Mouse (Mus musculus): ENCODE measurements at regions not wholly inside any gene's neighbourhood (a gene's known extent, or its start where the extent isn't known, plus 50 kb on each side); places are given as distances from the start of the nearest gene placed in this dataset.

GRCm38 (mm10) chr17:84028157-84028970 is 159.4 kb downstream of the Zfp36l2 start:
- DNase-seq (ENCODE audit: low spot score) = peak; percentile 81

GRCm38 (mm10) chr17:84027275-84027674 is 160.5 kb downstream of the Zfp36l2 start:
- DNase-seq (ENCODE audit: low spot score) = no peak

- DNase-seq (ENCODE audit: low spot score) = peak; percentile 91
Measured at GRCm38 (mm10) chr17:84026110-84026509, 161.6 kb downstream of the Zfp36l2 start.

GRCm38 (mm10) chr17:84022358-84022757 is 165.4 kb downstream of the Zfp36l2 start:
- no peak for DNase-seq (ENCODE audit: low spot score)

GRCm38 (mm10) chr17:84018817-84019216 is 168.9 kb downstream of the Zfp36l2 start:
- no peak for DNase-seq (ENCODE audit: low spot score)

- no peak for DNase-seq (ENCODE audit: low spot score)
Measured at GRCm38 (mm10) chr17:84017891-84018290, 169.9 kb downstream of the Zfp36l2 start.

- DNase-seq (ENCODE audit: low spot score) = peak; percentile 50
Measured at GRCm38 (mm10) chr17:84014287-84015039, 166.7 kb upstream of the Haao start.

GRCm38 (mm10) chr17:84010492-84011060 is 162.8 kb upstream of the Haao start:
- no peak for DNase-seq (ENCODE audit: low spot score)

- no peak for DNase-seq (ENCODE audit: low spot score)
Measured at GRCm38 (mm10) chr17:84009966-84010365, 162.2 kb upstream of the Haao start.

GRCm38 (mm10) chr17:84009194-84009593 is 161.4 kb upstream of the Haao start:
- DNase-seq (ENCODE audit: low spot score) = no peak

GRCm38 (mm10) chr17:84008682-84009052 is 160.9 kb upstream of the Haao start:
- DNase-seq (ENCODE audit: low spot score) = no peak

- no peak for DNase-seq (ENCODE audit: low spot score)
Measured at GRCm38 (mm10) chr17:84008035-84008681, 160.4 kb upstream of the Haao start.

- no peak for DNase-seq (ENCODE audit: low spot score)
Measured at GRCm38 (mm10) chr17:84006748-84007147, 159.0 kb upstream of the Haao start.

- no peak for DNase-seq (ENCODE audit: low spot score)
Measured at GRCm38 (mm10) chr17:84004237-84004636, 156.5 kb upstream of the Haao start.

GRCm38 (mm10) chr17:84003489-84004234 is 155.9 kb upstream of the Haao start:
- DNase-seq (ENCODE audit: low spot score) = no peak

- no peak for DNase-seq (ENCODE audit: low spot score)
Measured at GRCm38 (mm10) chr17:84002939-84003338, 155.2 kb upstream of the Haao start.

- no peak for DNase-seq (ENCODE audit: low spot score)
Measured at GRCm38 (mm10) chr17:84002327-84002726, 154.6 kb upstream of the Haao start.

GRCm38 (mm10) chr17:84000115-84000514 is 152.4 kb upstream of the Haao start:
- no peak for DNase-seq (ENCODE audit: low spot score)

- DNase-seq (ENCODE audit: low spot score) = no peak
Measured at GRCm38 (mm10) chr17:83998972-83999545, 151.3 kb upstream of the Haao start.

GRCm38 (mm10) chr17:83998341-83998740 is 150.6 kb upstream of the Haao start:
- DNase-seq (ENCODE audit: low spot score) = no peak

GRCm38 (mm10) chr17:83997778-83998177 is 150.0 kb upstream of the Haao start:
- DNase-seq (ENCODE audit: low spot score) = peak; percentile 73
